Mouse (Mus musculus) kidney, embryonic 16.5 days (tissue): ENCODE measurements around the gene Lin7a. TPM values are rescaled to one million over a fixed set of nuclear protein-coding genes. Genes with fewer than 3 reads are reported as not detected.

ENCODE experiments used
- polyA plus RNA-seq: library from polyadenylated mRNA; unstranded; fragments of >200 nt; fragmentation: Nextera tagmentation; extraction: Ambion mirVana; gene quantifications from 2 replicates; pipeline ENCODE4 v1.2.1, GENCODE M21; 2015

Gene Lin7a
- polyA plus RNA-seq, 1 experiment from 2014 or later: 1.7 TPM

Other genes with a start within 250 kb of the Lin7a start
- 2.9 and 3.4 TPM in 2 replicates for gene Acss3, start 148.0 kb upstream of the Lin7a start, polyA plus RNA-seq
- 0.12 and 0.19 TPM in 2 replicates for gene Myf5, start 214.4 kb downstream of the Lin7a start, polyA plus RNA-seq
- 0.23 and 0.37 TPM in 2 replicates for gene Myf6, start 223.1 kb downstream of the Lin7a start, polyA plus RNA-seq